Mouse (Mus musculus): Measurements from ENCODE around the gene Gsk3a.

- TF ChIP-seq POLR2A (IDR thresholded peaks at IDR 0.05; ENCODE audit: borderline replicate concordance, insufficient read depth, low read length): no peak
- no peak for TF ChIP-seq CTCF (IDR thresholded peaks at IDR 0.05; ENCODE audit: borderline replicate concordance, insufficient read depth, low read depth, low read length)
Observed at GRCm38 (mm10) chr7:25271651-25272444, 34.2 kb upstream of the Gsk3a start.
